Mouse (Mus musculus) CH12.LX (cell line): Measurements from ENCODE around the gene Crtc2. TPM values are rescaled to one million over a fixed set of nuclear protein-coding genes. Genes with fewer than 3 reads are reported as not detected.
A peak's percentile ranks its signal among the peaks of the same experiment; 100 is the strongest.

Experiments
- DNase-seq: peaks from one replicate; pipeline ENCODE4 v3.0.0-alpha.2; 2013; ENCODE audit errors: extremely low read depth
- H3K27ac ChIP-seq: 2 replicates; pipeline ENCODE4 v1.5.1; 2012; ENCODE audit warnings: low read depth, mild to moderate bottlenecking, control low read depth, moderate library complexity; ENCODE audit not compliant: insufficient read depth
- H3K27me3 ChIP-seq: replicated peaks from 2 replicates; pipeline ENCODE3; 2012; ENCODE audit warnings: inconsistent platforms
- H3K36me3 ChIP-seq, 2 experiments: replicated peaks in 1 of 2; 2 replicates each; pipeline versions ENCODE3 to v1.6.1; 2012; ENCODE audit warnings: inconsistent platforms in 1 of 2, low read length in 1 of 2, mild to moderate bottlenecking in 1 of 2, mixed read lengths in 1 of 2, moderate library complexity in 1 of 2; ENCODE audit not compliant: control insufficient read depth in 1 of 2, insufficient read depth in 1 of 2
- H3K4me1 ChIP-seq, 2 experiments: 2 replicates each; pipeline ENCODE4 v1.6.1; 2012; ENCODE audit warnings: inconsistent platforms in 1 of 2, moderate library complexity in 1 of 2; ENCODE audit not compliant: insufficient read depth in 2 of 2, control insufficient read depth in 1 of 2
- H3K4me2 ChIP-seq: 2 replicates; pipeline ENCODE4 v1.6.1; 2012; ENCODE audit warnings: low read depth, mild to moderate bottlenecking, control low read depth; ENCODE audit not compliant: poor library complexity, insufficient read depth, severe bottlenecking
- H3K4me3 ChIP-seq, 3 experiments: fragments of 150-350 bp in 1 of 3; sonication (generic) in 1 of 3; replicated peaks in 1 of 3; 2 replicates each; pipeline versions ENCODE3 to v1.5.1; 2011 to 2012; ENCODE audit warnings: low read depth in 2 of 3, low read length in 2 of 3, mild to moderate bottlenecking in 2 of 3, moderate library complexity in 2 of 3, control low read depth in 1 of 3, improper control_type of control experiment in 1 of 3, inconsistent platforms in 1 of 3, mixed read lengths in 1 of 3; ENCODE audit not compliant: poor library complexity in 1 of 3
- H3K79me2 ChIP-seq: replicated peaks from 2 replicates; pipeline ENCODE4 v1.6.1; 2012; ENCODE audit warnings: mild to moderate bottlenecking, moderate library complexity; ENCODE audit not compliant: control insufficient read depth, poor library complexity, insufficient read depth, severe bottlenecking; ENCODE audit errors: extremely low read depth
- H3K9ac ChIP-seq: 2 replicates; pipeline ENCODE4 v1.6.1; 2012; ENCODE audit warnings: low read depth, mild to moderate bottlenecking, control low read depth, moderate library complexity; ENCODE audit not compliant: insufficient read depth
- H3K9me3 ChIP-seq: replicated peaks from 2 replicates; pipeline ENCODE3; 2012; ENCODE audit warnings: low read length, inconsistent platforms, mixed read lengths
- BHLHE40 ChIP-seq: IDR thresholded peaks from 2 replicates; pipeline ENCODE4 v1.6.1; 2011; ENCODE audit warnings: mild to moderate bottlenecking, low read depth, low read length, improper control_type of control experiment
- CHD1 ChIP-seq: IDR thresholded peaks from 2 replicates; pipeline ENCODE4 v1.6.1; 2012; ENCODE audit warnings: low read depth, low read length, improper control_type of control experiment, inconsistent platforms
- CHD2 ChIP-seq: IDR thresholded peaks from 2 replicates; pipeline ENCODE4 v1.6.1; 2011; ENCODE audit warnings: low read length, improper control_type of control experiment
- CTCF ChIP-seq, 2 experiments: IDR thresholded peaks in 1 of 2; conservative IDR thresholded peaks in 1 of 2; 2 replicates each; pipeline ENCODE4 v1.5.1; 2011 to 2012; ENCODE audit warnings: low read depth in 2 of 2, low read length in 2 of 2, improper control_type of control experiment in 1 of 2, inconsistent platforms in 1 of 2, mild to moderate bottlenecking in 1 of 2, moderate library complexity in 1 of 2
- E2F4 ChIP-seq: IDR thresholded peaks from 2 replicates; pipeline ENCODE4 v1.6.1; 2011; ENCODE audit warnings: low read depth, low read length, improper control_type of control experiment; ENCODE audit not compliant: insufficient replicate concordance
- ETS1 ChIP-seq: conservative IDR thresholded peaks from 2 replicates; pipeline ENCODE4 v1.6.1; 2012; ENCODE audit warnings: low read depth, mild to moderate bottlenecking, inconsistent platforms, low read length, improper control_type of control experiment, moderate library complexity
- GABPA ChIP-seq: IDR thresholded peaks from 2 replicates; pipeline ENCODE4 v1.6.1; 2012; ENCODE audit warnings: low read depth, low read length, improper control_type of control experiment, inconsistent platforms; ENCODE audit not compliant: insufficient replicate concordance
- IRF4 ChIP-seq: IDR thresholded peaks from 2 replicates; pipeline ENCODE4 v1.6.1; 2014; ENCODE audit warnings: low read depth, mild to moderate bottlenecking, inconsistent platforms, low read length, improper control_type of control experiment
- JUN ChIP-seq: IDR thresholded peaks from 2 replicates; pipeline ENCODE4 v1.6.1; 2011; ENCODE audit warnings: low read depth, mild to moderate bottlenecking, low read length, improper control_type of control experiment, moderate library complexity; ENCODE audit not compliant: insufficient read depth
- MAFK ChIP-seq: IDR thresholded peaks from 2 replicates; pipeline ENCODE4 v1.6.1; 2011; ENCODE audit warnings: low read length, improper control_type of control experiment; ENCODE audit not compliant: insufficient replicate concordance
- MAX ChIP-seq: IDR thresholded peaks from 2 replicates; pipeline ENCODE4 v1.6.1; 2011; ENCODE audit warnings: low read length, improper control_type of control experiment
- MAZ ChIP-seq: IDR thresholded peaks from 2 replicates; pipeline ENCODE4 v1.6.1; 2012; ENCODE audit warnings: low read depth, mild to moderate bottlenecking, inconsistent platforms, low read length, improper control_type of control experiment, moderate library complexity
- MEF2A ChIP-seq: IDR thresholded peaks from 2 replicates; pipeline ENCODE4 v1.6.1; 2014; ENCODE audit warnings: low read depth, mild to moderate bottlenecking, inconsistent platforms, low read length, improper control_type of control experiment, borderline replicate concordance
- MXI1 ChIP-seq: IDR thresholded peaks from 2 replicates; pipeline ENCODE4 v1.6.1; 2011; ENCODE audit warnings: mild to moderate bottlenecking, low read depth, low read length, improper control_type of control experiment
- MYC ChIP-seq: IDR thresholded peaks from 2 replicates; pipeline ENCODE4 v1.6.1; 2011; ENCODE audit warnings: low read depth, mild to moderate bottlenecking, improper control_type of control experiment, low read length
- NELFE ChIP-seq: IDR thresholded peaks from 2 replicates; pipeline ENCODE4 v1.6.1; 2011; ENCODE audit warnings: low read depth, low read length, improper control_type of control experiment
- NRF1 ChIP-seq: IDR thresholded peaks from 2 replicates; pipeline ENCODE4 v1.6.1; 2014; ENCODE audit warnings: low read depth, mild to moderate bottlenecking, inconsistent platforms, low read length, improper control_type of control experiment, moderate library complexity
- PAX5 ChIP-seq: IDR thresholded peaks from 2 replicates; pipeline ENCODE4 v1.6.1; 2012; ENCODE audit warnings: low read length, inconsistent platforms, mixed read lengths
- POLR2A ChIP-seq: IDR thresholded peaks from 2 replicates; pipeline ENCODE4 v1.6.1; 2011; ENCODE audit warnings: low read depth, mild to moderate bottlenecking, improper control_type of control experiment, low read length
- POLR2AphosphoS2 ChIP-seq: IDR thresholded peaks from 2 replicates; pipeline ENCODE4 v1.6.1; 2011; ENCODE audit warnings: low read depth, low read length, improper control_type of control experiment
- RAD21 ChIP-seq: IDR thresholded peaks from 2 replicates; pipeline ENCODE4 v1.6.1; 2011; ENCODE audit warnings: low read depth, mild to moderate bottlenecking, low read length, improper control_type of control experiment, moderate library complexity
- RCOR1 ChIP-seq: conservative IDR thresholded peaks from 2 replicates; pipeline ENCODE4 v1.6.1; 2012; ENCODE audit warnings: low read depth, mild to moderate bottlenecking, inconsistent platforms, low read length, improper control_type of control experiment
- SIN3A ChIP-seq: IDR thresholded peaks from 2 replicates; pipeline ENCODE4 v1.6.1; 2012; ENCODE audit warnings: low read length, improper control_type of control experiment, inconsistent platforms
- SMC3 ChIP-seq: IDR thresholded peaks from 2 replicates; pipeline ENCODE4 v1.6.1; 2011; ENCODE audit warnings: low read depth, low read length, improper control_type of control experiment
- TBP ChIP-seq: conservative IDR thresholded peaks from 2 replicates; pipeline ENCODE4 v1.6.1; 2011; ENCODE audit warnings: low read depth, low read length, improper control_type of control experiment
- TCF12 ChIP-seq: IDR thresholded peaks from 2 replicates; pipeline ENCODE4 v1.6.1; 2014; ENCODE audit warnings: low read depth, mild to moderate bottlenecking, inconsistent platforms, low read length, improper control_type of control experiment
- UBTF ChIP-seq: IDR thresholded peaks from 2 replicates; pipeline ENCODE4 v1.6.1; 2012; ENCODE audit warnings: low read depth, mild to moderate bottlenecking, inconsistent platforms, low read length, improper control_type of control experiment, moderate library complexity
- USF1 ChIP-seq: IDR thresholded peaks from 2 replicates; pipeline ENCODE4 v1.6.1; 2014; ENCODE audit warnings: low read depth, mild to moderate bottlenecking, inconsistent platforms, low read length, improper control_type of control experiment
- USF2 ChIP-seq: conservative IDR thresholded peaks from 2 replicates; pipeline ENCODE4 v1.6.1; 2011; ENCODE audit warnings: low read depth, low read length, improper control_type of control experiment
- ZC3H11A ChIP-seq: IDR thresholded peaks from 2 replicates; pipeline ENCODE4 v1.6.1; 2012; ENCODE audit warnings: low read depth, mild to moderate bottlenecking, inconsistent platforms, low read length, improper control_type of control experiment
- ZKSCAN1 ChIP-seq: IDR thresholded peaks from 2 replicates; pipeline ENCODE4 v1.6.1; 2012; ENCODE audit warnings: low read depth, inconsistent platforms, low read length, improper control_type of control experiment, borderline replicate concordance
- ZMIZ1 ChIP-seq: IDR thresholded peaks from 2 replicates; pipeline ENCODE4 v1.6.1; 2012; ENCODE audit warnings: low read depth, mild to moderate bottlenecking, inconsistent platforms, low read length, improper control_type of control experiment
- dilution Hi-C: fragments of 300-500 bp; cut with MboI; formaldehyde crosslinking; loops from 2 replicates; pipeline ENCODE4 v1.14.3; 2020; ENCODE audit warnings: low sequenced_read_pairs; ENCODE audit not compliant: extremely low pct_unique_long_range_greater_than_20kb, extremely low pct_ligation_motif_present
- in situ Hi-C: fragments of 300-500 bp; cut with MboI; formaldehyde crosslinking; loops from 3 replicates; pipeline ENCODE4 v1.14.3; 2019; ENCODE audit warnings: low sequenced_read_pairs, low pct_ligation_motif_present, low pct_unique_long_range_greater_than_20kb, mixed read lengths
- polyA plus RNA-seq: library from polyadenylated mRNA; unstranded; fragments of >175 nt; gene quantifications from 2 replicates; pipeline ENCODE4 v1.2.1, GENCODE M21; 2012; ENCODE audit warnings: low read depth; ENCODE audit not compliant: insufficient read length
- total RNA-seq, 2 experiments: library from RNA; depleted of rRNA; stranded (reverse); fragments of 300-350 nt in 1 of 2; fragments of >200 nt in 1 of 2; gene quantifications; 2 replicates each; pipeline ENCODE4 v1.2.3; 2012 to 2014

The Crtc2 gene
- total and polyA plus RNA-seq, 3 experiments = 6.1 to 69.8 (median 13.5) TPM

DNA sequence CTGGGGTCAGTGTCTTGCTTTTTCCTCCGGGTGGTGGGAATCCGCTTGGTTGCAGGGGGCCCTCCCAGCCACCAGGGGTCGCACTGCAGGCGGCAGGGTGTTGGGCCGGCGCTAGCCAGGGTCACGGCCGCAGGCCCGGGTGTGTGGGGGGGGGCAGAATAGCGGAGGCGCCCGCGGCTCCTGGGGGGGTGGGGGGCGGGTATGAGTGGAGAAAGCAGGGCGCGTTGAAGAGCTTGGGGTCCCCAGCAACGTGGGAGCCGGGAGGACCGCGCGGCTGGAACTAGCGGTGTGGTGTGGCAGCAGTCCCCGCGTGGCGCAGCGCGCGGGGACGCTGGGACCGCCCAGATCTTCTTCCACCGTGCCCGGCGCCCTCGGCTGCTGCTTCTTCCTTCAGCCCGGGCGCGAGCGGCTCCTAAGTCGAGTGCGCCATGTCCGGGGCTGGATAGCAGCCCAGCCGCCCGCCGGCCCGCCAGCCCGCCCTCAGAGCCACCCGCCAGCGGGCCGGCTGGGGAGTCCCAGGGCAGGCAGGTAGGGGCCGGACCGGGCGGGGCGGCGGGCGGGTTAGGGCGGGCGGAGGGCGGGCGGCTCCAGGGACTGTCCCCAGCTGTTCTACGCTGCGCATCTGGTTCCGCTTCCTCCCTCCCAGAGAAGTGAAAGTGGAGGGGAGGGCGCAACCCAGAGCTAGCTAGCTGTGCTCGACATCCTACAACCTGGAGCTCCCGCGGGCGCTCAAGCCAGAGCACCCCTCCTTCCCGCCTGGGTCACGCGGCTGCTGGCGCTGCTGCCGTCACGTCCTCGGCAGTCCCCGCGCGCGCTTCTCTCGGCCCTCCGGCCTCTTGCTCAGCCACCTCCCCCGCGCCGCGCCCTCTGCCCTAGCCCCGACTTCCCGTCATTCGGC, 11.3 kb downstream of the Crtc2 start, which contains the start of gene Dennd4b (continued):
- TF ChIP-seq ETS1 (peak; percentile 89), CHD2 (0 out of 2 replicates have a peak, but pooled peaks have one; percentile 34), MAZ (peak; percentile 95), NELFE (peak; percentile 79), MYC (no peak), MXI1 (peak; percentile 87), MAX (no peak; the same call in 1 of the 2 replicates)

- H3K4me1 ChIP-seq = peaks cover 28 to 56% of the 10 kb centered on the region in 2 experiments
- H3K36me3 ChIP-seq = peaks cover 57 to 69% of the 10 kb centered on the region in 2 experiments
- peak overlapping the region; percentile 63 for H3K4me2 ChIP-seq
- H3K27ac ChIP-seq = peak overlapping the region; percentile 98
- peak; percentile 82 for DNase-seq
- dilution Hi-C loops = no loop called here
- peak overlapping the region; percentile 97 for H3K9ac ChIP-seq
- H3K4me3 ChIP-seq = peak overlapping the region; percentile 76 to 92 (median 90)
- no peaks in the 10 kb centered on the region for H3K9me3 ChIP-seq
- in situ Hi-C loops = no loop called here
- H3K27me3 ChIP-seq = no peaks in the 10 kb centered on the region
- H3K79me2 ChIP-seq = peaks cover 28% of the 10 kb centered on the region
- TF ChIP-seq CHD1 (no peak; the same call in none of the 2 replicates), POLR2AphosphoS2 (peak; percentile 80), POLR2A (peak; percentile 95), NRF1 (peak; percentile 22; the same call in 1 of the 2 replicates), GABPA (no peak), MAFK (peak; percentile 44; the same call in 1 of the 2 replicates), PAX5 (no peak), TBP (peak; percentile 91), RAD21 (no peak), NELFE (peak; percentile 97), MEF2A (0 out of 2 replicates have a peak, but pooled peaks have one; percentile 50), MYC (peak; percentile 25; the same call in 1 of the 2 replicates), UBTF (no peak), USF1 (no peak), BHLHE40 (no peak), RCOR1 (no peak), USF2 (no peak), MXI1 (no peak; the same call in 1 of the 2 replicates), ZKSCAN1 (no peak), SIN3A (peak; percentile 89), ZMIZ1 (peak; percentile 93), IRF4 (no peak), ETS1 (no peak), CTCF (conservative IDR thresholded peaks at IDR 0.05 in 1 of 2, IDR thresholded peaks at IDR 0.05 in 1 of 2; ENCODE audit: low read depth in 2 of 2, low read length in 2 of 2) (no peak), MAZ (no peak; the same call in 1 of the 2 replicates), MAX (peak; percentile 34; the same call in 1 of the 2 replicates), SMC3 (no peak), E2F4 (no peak), JUN (no peak), TCF12 (peak; percentile 66), CHD2 (no peak), ZC3H11A (no peak)
Observed at GRCm38 (mm10) chr3:90265932-90266741, 12.2 kb downstream of the Crtc2 start.
